Mouse (Mus musculus) hematopoietic stem cell, adult 5-6 weeks (primary cell): ENCODE results near the gene Gfi1. TPM values are rescaled to one million over a fixed set of nuclear protein-coding genes. Genes with fewer than 3 reads are reported as not detected.
A peak's percentile ranks its signal among the peaks of the same experiment; 100 is the strongest.

Experiments used
- ATAC-seq, 2 experiments: fragments of 125-278 bp in 1 of 2; replicated peaks in 1 of 2; 2 replicates each; pipeline ENCODE4 v1.8.0; 2016 to 2017; ENCODE audit warnings: inconsistent platforms in 2 of 2, mild to moderate bottlenecking in 2 of 2, moderate number of reproducible peaks in 2 of 2, low read depth in 1 of 2, moderate TSS enrichment in 1 of 2; ENCODE audit not compliant: low FRiP score in 2 of 2, poor library complexity in 2 of 2, severe bottlenecking in 2 of 2, insufficient read depth in 1 of 2, low TSS enrichment in 1 of 2
- total RNA-seq: library from RNA; stranded (forward); fragments of 172-1452, 232-1000 nt; gene quantifications from 2 replicates; pipeline ENCODE4 v1.2.3, GENCODE M21; 2017

The Gfi1 gene
- 16.5 and 30.3 TPM in 2 replicates for total RNA-seq

DNA sequence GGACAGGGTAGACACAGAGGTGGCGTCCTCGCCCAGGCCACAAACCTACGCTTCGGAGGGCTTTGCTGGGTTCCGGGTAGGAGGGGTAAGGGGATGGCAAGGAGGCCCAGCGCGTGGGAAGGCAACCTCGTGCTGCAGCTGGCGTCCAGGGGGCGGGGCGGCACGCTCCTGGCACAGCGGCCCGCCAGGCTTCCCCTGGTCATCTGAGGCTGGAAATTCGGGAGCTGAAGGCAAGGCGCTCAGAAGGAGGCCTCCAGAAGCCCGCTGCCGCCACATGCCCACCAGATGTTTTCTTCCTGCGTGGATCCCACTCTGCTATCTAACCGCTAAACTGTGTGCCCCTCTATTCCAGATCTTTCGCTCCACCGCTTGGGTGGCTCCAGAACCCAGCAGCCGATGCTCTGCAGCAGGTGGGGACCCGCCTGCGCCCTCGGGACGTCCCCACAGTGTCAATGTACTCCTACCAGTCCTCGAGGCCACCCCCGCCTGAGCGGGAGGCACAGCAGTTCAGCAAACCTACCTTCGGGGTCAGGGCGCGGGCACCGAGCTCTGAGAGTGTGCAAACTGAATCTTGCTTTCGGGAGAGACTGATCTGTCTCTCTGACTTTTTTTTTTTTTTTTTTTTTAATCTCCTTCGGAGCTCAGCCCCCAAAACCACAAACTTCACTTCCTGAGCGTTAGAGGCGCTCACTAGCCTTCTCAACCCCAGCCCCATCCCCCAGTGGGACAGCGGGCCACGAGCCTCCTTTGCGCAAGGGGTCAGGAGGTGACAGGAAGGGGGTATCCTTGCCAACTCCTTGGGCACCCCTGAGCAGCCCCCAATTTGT, at the start of gene Gfi1:
Gene Gfi1 (minus strand): TSS at position 602 of the 827 bp plus-strand sequence.
- ATAC-seq = peak; percentile 60 to 65

DNA sequence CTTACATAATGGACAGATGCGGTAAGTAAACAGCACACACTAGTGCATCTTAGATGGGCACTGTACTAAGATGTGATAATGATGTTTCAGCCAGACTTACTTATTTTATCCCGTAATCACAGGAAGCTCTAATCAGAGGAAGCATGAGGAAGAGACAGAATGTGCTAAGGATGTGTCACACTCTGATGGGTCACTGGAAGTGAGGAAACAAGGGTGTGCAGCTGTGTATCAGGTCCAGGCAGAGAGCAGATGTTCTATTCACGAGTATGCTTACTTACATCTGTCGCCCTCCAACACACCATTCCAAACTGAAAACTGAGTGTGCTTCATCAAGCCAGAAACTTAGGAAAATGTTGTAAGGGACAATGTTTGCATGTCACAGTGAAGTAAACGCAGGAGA, 46.2 kb upstream of the Gfi1 start:
- no peak for ATAC-seq

DNA sequence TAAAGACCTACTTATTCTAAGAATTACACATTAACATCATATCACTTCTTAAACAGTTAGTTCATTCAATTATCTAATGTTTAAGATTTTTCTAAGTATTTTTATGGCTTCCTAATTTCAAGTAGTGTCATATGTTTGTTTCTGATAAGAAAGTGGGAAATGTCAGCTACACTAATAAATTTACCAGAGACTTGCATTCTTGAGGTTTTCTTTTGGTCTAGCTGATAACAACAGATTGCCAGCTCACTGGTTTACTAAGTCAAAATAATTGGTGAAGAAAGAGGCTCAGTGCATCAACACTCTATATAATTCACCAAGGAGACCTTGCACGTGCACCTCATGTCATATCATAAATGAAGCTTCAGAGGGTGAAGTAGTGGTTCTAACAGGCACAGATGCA, 42.4 kb upstream of the Gfi1 start:
- ATAC-seq = peak; percentile 67 to 68; a peak in 2 of 4 replicates

DNA sequence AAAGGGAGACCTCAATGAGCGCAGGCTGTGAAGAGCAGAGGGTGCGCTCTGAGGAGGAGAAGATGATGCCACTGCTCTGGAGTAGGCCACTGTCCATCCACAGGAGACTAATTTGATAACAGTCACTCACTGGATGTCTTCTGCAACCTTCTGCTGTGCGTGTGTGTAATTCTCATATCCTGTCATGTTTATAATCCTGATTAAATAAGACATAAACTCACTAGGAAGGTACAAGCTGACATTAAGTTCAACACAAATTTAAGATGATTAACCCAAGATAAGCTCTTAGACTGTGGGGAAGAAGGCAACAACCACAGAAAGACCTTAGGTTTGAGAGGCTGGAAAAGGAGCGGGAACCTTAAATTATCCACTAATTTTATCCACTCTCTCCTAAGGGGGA, 40.1 kb upstream of the Gfi1 start:
- no peak for ATAC-seq

DNA sequence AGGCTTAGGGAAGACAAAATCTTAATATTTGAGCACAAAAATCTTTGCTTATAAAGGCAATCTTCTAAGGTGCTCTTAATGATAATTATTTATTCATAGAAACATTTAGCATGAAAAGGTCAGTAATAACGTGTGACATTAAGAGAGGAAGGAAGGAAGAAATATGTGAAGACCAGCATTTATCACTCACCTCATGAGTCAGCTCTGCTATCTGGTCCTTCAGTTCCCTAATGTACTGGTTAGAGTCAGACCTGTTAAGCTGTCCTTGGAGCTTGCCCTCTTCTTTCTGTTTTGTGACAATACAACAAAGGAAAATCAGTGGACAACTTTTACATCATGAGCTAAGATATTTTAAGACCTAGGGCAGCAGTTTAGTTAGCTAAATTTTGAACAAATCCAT, 38.6 kb upstream of the Gfi1 start:
- no peak for ATAC-seq

DNA sequence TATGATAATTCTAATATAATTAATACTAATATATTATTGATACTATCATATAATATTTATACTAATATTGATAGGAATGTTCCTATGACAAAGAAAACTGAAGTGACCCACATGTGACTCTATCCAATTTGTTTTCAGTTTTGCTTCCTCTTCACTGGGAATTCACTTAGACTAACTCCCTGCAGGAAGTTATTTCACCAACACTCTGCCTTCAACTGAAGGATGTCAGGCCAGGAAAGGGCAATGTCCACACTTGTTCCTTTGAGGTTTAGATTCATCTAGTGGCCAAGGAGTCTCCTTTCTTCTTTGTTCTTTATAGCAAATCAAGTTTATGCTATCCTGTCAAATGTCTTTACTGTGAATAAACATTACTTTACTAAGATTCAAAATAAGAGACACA, 37.8 kb upstream of the Gfi1 start:
- no peak for ATAC-seq

DNA sequence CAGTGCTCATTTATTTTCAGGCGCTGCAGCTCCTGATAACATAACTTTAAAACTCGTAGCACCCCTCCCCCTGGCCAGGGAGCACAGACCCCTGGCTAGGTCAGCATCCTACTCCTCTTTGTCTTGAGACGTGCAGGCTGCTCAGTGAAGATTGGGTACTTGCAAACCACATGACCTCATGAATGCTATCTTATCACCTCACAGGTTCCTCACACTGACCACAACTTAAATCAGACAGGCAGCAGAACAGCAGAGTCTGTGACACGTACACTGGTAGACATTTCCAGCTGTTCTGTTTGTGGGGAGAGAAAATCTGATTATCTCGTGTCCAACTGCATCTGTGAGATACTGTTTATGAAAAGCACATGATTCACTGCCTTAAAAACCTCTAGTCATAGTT, 33.3 kb upstream of the Gfi1 start:
- peak; percentile 97 to 99 for ATAC-seq

DNA sequence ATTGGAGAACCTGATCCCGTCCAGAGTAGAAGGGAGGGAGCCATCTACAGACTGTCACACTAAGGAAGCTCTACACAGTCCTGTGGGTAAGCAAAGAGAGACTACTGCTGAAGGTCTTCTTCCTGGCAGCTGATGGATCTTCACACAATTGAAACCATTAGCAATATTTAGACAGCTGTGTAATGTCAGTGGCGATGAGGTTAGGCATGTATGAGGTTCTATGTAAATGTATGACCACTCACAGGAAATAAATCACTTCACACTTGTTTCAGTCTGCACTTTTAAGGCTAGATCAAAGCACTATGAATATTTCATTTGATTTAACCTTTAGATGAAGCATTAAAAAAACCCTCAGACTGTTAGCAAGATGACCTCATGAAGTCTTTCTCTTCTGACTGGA, 30.2 kb upstream of the Gfi1 start:
- no peak for ATAC-seq

DNA sequence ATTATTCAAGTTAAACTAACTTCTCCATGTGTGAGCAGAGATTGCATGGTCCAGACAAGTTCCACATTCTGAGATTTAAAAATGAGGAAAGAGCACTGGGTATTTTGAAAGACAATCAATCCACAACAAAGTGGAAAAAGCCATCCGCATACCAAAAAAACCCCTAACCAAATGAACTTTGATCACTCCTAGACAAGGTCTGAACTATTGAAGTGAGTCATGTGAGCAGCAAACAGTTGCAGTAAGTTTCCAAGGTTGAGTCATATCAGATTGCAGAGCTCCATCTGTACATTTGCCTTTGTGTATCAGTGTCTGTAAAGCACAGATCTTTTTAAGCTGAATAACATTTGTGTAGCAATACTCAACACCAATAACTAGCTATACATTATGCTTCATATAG, 28.9 kb upstream of the Gfi1 start:
- ATAC-seq = no peak

DNA sequence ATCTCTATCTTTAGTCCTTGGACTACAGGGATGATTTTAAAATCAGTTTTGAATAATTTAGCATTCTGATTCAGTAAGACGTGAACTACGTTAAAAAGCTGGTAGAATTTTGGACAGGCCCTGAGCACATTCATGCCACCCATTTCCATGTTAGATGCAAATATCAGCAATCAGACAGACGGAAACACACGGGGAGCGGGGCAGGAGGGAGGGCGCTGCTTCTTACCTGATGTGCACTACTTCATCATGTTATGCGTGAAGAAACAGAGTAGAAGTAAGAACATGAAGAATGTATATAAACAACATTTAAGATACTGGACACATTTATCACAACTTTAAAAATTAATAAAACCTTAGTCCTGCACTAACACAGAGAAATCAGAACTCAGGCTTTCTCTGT, 27.8 kb upstream of the Gfi1 start:
- no peak for ATAC-seq

DNA sequence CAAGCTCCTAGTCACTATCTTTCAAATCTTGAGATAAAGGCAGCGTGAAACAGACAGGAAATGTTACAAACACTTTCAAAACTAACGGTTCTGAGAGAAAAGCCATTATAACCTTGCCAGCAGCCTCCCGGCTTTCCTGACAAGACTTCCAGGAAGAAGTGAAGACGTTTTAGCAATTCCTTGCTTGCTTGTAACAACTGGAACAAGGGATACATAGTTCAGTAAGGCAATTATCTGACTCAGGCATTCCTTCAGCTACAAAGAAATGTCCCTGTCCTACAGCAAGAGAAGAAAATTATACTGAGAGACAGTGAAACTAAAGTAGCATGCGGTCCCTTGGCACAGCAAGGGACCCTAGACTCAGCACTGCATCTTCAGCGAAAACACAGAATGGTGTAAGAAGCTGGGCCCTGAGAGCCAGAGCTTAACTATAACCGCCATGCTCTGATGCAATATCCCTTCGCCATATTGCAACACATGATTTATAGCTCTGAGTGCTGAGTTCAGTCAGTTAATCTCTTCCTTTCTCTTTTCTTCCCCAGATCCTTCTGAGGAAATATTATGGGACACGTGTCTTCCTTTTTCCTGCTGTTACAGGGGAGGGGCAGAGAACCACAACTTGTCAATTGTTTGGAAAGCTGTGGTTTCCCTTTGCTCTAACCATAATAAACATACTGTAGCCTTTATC, 23.5 kb upstream of the Gfi1 start:
- ATAC-seq = peak; percentile 95 to 98

DNA sequence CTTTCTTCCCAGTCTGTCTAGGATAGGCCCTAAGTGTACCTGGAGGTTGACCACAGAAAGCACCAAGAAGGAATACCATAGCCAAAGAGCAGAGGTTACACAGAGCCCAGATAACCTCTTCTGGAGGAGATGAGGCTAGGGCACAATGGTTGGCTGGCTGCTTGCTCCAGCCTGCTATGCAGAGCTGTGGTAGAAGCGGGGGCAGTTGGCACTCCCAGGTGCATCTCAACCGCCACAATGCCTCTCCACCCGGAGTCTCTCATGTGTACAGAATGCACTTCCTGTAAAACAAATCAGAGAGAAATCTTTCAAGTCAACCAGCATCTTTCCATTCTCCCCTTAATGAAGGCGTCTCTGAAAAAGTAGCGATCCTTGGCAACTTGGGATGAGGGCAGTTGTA, 13.2 kb upstream of the Gfi1 start:
- no peak for ATAC-seq

DNA sequence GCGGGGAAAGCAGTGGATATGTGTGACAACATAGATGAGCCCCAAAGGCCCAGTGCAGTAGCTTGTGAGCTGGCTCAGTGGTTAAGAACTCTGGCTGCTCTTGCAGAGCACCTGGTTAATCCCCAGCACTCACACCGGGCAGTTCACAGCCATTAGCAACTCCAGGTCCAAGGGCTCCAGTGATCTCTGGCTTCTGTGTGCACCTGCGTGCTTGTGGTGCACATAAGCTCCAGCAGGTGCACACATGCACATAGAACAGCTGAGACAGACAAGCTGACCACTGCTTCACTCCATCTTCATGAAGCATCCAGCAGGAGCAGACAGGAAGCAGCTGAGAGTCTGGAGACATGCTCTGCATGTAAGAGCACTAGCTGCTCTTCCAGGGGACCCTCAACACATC, 12.5 kb upstream of the Gfi1 start:
- ATAC-seq = no peak

DNA sequence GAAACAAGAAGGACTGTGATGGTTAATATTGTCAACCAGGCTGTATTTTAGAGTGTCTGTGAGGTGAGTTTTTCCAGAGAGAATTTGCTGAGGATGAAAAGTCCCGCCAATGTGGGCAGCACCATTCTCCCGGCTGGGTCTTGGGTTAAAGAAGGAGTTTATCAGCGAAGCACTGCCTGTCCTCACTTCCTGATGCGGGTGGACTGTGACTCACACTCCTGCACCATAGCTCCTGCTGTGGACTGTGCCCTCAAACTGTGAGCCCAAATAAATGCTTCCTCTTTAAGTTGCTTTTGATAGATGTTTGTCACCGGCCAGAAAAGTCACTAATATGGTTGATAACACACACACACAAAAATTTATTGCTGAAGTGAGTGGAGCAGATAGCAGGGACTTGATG, 10.3 kb upstream of the Gfi1 start:
- no peak for ATAC-seq

DNA sequence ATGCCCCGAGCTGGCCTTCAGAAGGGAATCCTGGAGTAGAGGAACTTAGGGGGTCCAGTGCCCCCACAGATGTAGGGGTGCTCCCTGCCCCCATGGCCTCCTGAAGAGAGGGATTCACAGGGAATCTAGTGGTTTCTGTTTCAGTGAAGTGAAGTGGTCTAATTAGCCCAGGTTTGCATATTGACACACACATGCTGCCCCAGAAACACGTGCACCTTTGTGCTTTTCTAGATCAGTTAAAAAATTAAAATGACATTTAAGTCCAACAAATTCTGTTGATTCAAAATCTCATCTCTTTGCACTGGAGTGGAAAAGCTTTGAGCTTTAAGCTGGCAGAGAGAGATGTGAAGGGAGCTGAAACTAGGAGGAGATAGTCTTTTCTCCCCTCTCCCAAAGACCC, 6.0 kb upstream of the Gfi1 start:
- ATAC-seq = no peak

DNA sequence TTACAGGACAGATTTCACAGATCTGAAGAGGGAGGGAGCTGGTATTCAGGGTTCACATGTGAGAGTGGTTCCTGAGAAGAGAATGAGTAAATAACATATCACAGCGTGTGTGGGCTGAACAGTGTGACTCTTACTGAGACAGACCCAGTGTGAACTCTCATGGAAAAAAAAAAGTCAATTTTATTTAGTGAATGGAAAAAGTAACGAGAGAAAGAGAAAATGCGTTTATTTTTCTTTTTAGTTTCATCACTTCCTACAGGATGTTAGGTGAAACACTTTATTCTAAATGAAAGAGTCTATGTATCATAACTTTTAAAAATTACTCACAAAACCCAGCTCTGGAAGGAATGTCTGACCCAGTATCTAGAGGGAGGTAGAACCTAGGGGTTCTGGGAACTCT, 5.6 kb upstream of the Gfi1 start:
- no peak for ATAC-seq

DNA sequence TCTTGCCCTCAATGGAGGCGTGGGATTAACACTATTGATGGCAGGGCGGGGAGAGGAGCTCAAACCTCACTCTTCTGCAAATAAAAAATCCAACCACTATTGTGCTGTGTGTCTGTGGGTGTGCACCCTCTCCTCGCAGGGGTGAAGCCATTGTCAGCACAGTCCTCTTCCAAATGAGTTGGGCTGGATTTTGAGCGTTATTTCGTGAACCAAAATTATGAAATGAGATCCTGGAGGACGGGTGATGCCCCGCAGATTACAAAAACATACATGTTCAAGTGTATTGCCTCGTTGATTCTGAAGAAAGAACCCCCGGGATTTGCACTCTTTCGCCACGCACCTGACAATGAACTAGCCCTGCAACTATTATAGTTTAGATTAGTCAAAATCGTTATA, 1.2 kb upstream of the Gfi1 start:
- ATAC-seq = no peak

DNA sequence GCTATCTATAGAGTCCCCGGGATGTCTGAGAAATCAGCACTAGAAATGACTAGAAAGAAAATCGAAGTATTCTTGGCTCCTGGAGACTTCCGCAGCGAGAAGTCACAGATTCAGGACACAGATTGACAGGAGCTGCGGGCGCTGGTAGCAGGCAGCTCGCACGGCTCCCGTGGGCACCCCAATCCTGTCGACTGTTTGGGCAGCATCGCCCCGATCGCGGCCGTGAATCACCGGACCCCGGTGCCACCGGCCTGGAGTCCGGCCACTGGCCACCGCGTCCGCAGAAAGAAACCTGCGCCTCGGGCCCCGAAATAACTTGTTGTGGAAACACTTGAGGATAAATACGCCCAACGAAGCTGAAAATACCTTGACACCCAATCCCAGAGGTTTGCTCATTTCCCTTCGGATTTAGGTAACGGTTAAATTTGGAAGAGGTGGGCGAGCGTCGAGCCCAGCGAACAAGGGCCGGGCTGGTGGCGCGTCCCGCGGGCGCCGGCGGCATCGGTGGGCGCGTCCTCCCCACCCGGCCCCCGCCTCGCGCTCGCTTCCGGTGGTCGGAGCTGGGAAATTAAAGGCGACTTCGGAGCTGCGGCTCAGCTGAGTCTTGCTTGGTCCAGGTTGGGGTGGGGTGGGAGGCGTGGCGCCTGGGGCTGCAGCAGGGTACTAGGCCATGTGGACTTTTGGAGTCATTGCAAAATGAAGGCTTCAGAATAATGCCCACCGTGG, 608 bp upstream of the Gfi1 start:
- ATAC-seq = peak in 1 of 2 experiments; percentile 19; a peak in 1 of 4 replicates
